Mouse (Mus musculus): ENCODE measurements at regions not wholly inside any gene's neighbourhood (a gene's known extent, or its start where the extent isn't known, plus 50 kb on each side); places are given as distances from the start of the nearest gene placed in this dataset.
A peak's percentile ranks its signal among the peaks of the same experiment; 100 is the strongest.
"Not testable (repeated sequence)": the region's sequence is repeated elsewhere in the genome, so short reads cannot be mapped to it uniquely, and the experiment has no call there.

DNA sequence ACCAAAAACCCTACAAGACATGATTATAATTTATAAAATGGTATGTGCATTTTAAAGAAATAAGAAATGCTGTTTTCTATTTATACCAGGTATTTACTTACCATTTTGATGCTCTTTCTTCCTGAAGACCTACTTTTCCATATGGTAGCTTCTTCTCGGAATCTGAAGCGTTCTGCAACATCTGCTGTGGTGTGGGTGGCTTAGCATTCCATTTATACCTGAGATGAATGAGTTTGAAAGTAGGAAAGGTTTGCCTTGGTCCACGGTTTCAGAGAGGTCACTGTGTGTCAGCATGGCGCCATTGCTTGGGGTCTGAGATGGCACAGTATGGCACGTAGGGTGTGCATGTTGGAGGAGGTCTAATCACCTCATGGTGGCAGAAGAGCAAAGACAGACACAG, 225.5 kb upstream of the Zfp703 start:
- DNase-seq (ENCODE audit: low spot score) = no peak

DNA sequence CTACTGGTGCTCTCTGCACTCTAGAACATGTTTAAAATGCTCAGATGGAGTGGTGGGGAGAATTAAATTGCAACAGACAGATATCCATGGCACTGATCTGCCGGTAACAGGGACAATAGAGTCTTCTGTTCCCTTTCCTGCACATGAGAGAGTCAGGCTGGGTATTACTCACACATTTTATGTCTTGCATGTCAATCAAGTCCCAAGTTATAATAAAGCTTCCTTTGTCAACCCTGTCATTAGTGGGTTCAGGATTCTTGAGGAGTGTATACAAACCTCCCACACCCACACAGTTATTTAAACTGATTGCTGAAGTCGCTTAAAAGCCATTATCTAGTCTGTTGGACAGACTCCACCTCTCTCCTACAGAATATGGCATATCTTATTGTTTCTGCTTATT, 220.7 kb upstream of the Zfp703 start:
- no peak for DNase-seq (ENCODE audit: low spot score)

DNA sequence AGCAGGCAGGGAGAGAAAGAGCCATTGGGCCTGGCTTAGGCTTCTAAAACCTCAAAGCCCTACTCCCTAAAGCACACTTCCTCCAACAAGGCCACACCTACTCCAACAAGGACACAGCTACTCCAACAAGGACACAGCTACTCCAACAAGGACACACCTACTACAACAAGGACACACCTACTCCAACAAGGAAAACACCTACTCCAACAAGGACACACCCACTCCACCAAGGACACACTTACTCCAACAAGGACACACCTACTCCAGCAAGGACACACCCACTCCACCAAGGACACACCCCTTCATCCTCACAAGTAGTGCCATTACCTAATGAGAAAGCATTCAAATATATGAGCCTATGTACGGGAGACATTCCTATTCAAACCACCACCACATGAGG, 216.4 kb upstream of the Zfp703 start:
- no peak for DNase-seq (ENCODE audit: low spot score)

DNA sequence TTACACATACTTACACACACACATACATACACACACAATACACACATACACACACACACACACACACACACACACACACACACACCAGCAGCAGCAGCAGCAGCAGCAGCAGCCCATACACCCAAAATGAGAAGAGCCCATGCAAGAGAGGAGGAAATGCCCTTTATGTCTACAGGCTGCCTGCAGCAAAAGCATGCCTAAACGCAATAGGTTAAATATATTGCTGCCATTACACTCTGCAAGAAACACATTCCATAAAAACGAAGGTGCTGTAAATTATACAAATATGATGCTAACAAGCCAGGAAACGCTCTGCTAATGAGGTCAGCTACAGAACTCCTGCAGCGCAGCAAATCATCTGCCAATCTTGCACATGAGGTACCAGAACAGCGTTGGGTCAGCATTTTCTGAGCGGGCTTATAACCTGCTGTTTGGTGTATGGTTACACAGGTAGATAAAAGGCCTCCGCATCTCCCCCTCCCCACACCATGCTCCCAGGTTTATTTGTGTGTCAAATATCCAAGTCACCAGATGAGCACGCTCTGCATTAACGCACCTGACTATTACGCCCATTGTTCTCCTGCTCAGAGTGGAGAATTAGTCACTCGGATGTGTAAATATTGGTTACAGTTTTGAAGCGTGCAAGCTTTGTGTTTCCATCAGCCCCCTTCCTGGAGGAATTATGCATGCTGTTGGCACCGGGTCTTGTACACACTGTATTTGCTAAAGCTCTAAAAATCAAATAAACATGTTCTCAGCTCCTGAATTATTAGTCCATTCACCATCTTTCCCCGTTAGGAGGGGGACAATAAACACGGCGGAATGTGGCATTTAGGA, 214.0 kb upstream of the Zfp703 start:
- DNase-seq (ENCODE audit: low spot score) = no peak

DNA sequence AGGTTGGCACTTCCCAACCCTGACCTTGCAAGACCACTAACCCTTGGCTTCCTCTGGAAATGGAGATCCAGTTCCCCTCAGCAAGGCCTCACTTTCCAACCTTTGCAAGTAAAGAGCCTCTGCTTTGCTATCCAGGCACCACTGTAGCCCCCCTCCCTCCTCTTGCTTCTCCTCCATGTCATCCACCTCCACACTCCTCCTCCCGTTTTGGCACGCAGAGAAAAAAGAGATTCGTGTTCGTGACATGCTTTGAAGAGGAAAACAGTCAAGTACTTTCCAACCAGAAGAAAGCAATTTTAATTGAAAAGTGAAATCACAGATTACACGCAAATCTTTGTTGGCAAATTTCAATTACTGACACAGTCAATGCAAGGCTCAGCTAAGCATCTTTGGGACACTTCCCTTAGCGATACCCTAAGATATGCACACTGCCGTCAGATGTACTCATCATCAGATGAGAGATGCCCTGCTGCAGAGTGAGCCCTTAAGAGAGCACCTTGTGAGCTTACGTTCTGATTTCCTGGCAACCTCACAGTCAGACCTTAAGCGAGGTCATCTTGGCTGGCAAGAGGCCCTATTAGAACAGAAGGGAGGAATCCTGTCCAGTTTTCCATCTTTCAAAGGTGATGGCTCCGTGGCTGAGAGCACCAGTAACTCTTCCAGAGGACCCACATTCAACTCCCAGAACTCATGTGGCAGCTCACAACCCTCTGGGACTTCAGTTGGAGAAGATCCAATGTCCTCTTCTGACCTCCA, 208.5 kb upstream of the Zfp703 start:
- DNase-seq (ENCODE audit: low spot score) = no peak

DNA sequence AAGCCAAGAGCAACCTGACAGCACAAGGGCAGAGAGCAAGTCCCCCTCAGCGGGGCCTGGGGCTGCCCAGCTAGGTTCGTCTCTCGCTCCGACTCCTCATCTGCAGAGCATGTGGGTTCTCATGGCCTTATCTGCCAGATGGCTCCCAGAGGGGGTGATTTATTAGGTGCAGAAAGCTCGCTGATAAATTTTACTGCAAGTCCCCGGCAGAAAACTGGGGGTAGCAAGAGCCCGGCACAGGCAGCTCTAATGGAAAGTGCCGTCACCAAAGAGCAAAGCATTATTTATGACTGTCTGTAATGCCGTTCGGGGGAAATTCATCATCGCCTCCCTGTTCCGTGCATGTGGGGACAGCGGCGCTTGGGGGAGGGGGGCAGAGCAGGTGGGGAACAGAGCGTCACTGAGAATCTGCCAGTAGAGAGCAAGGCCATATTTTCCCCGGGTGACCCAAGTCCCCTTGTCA, 206.7 kb upstream of the Zfp703 start:
- peak; percentile 25 for DNase-seq (ENCODE audit: low spot score)

DNA sequence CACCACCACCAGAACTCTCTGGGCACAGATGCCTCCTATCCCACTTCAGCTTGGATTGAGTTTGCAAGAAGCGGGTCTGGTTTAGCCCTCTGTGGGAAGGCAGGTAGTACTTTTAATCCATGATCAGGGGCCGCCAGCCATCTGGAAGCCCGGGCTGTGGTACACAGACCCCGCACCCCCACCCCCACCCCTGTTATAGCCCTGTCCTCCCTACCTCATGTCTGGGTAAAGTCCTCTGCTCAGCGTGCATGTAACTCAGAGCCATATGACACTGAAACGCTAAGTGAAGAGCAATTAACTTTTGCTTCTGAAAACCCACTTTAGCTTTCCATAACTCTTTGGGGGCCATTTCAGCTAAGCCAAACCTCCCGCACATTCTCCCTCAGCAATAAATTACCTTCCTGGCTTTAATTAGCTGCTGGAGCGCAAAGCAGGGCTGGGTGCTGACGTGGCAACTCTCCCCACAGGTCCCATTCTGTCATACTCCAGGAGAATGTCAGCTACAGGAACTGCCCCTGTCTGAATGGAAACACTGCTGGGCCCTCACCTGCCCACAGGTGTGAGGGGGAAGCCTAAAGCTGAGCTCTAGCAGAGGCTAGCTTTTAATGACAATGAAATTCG, 198.1 kb upstream of the Zfp703 start:
- DNase-seq (ENCODE audit: low spot score) = no peak

DNA sequence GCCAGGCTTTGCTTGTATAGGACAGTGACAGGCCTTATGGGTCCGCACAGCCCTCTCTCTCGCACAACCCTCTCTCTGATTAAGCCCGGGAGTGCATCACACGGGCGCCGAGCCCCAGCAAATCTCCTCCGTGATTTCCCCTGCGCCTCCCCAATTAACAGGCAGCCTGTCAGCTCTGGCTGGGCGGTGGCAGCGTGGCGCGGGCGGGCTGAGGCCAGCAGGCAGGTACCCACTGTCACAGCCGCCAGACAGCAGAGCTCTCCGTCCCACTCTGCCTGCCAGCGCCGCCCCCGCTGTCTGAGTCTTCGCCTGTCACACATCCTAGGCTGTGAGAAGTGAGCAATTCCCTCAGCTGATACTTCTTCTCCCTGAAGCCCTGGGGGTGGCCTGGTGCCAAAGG, 196.6 kb upstream of the Zfp703 start:
- DNase-seq (ENCODE audit: low spot score) = no peak

DNA sequence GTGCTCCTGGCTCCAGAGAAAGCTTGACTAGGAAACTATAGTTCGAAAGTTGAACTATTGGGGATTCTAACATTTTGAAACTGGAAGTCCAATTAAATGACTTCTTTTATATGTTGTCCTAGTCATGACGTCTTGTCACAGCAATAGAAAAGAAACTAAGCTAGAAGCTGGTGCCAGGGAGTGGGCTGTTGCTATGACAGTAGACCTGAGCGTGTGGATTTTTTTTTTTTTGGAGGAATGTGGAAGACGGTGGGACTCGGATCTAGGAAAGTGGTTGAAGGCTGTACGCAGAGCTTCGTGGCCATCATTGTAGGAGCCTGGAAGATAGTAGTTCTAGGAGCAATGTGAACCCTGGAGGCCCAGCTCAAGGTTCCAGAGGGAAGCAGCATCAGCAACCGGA, 194.2 kb upstream of the Zfp703 start:
- DNase-seq (ENCODE audit: low spot score) = not testable (repeated sequence)

DNA sequence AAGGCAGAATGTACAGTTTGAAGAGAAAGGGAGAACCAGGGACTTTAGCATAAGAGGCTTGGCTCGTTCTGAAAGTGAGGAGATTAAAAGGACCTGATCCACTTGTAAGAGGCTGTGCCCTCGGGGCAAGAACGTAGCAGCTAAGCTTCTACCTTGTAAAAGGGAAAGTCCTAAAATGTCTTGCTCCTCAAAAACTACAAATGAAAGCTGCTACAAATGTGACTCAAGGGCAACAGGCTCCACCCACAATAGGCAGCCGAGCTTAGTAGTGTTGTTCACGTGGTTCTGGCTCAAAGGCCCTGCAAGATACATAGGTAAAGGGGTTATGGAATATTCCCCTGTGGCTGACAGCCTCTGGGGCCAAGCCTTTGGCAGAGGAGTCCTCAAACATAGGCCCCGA, 192.7 kb upstream of the Zfp703 start:
- peak; percentile 20 for DNase-seq (ENCODE audit: low spot score)

DNA sequence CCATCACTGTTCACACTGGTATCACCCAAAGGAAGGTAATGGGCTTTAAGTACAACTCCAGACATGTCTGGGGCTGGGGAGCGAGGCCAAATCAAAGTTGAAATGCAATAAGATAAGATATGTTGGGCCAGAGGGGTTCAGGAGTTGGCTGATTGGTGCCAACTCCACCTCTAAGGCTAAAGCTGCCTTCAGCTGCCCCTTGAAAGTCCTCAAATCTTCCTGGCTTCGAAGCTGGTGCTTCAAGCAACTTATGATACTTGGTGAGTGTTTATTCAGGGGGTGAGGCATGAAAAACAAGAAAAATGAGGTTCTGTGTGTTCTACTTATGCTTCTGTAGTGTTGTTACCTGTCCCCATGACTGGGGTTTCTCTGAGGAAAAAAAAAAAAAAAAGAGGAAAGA, 185.3 kb upstream of the Zfp703 start:
- no peak for DNase-seq (ENCODE audit: low spot score)

DNA sequence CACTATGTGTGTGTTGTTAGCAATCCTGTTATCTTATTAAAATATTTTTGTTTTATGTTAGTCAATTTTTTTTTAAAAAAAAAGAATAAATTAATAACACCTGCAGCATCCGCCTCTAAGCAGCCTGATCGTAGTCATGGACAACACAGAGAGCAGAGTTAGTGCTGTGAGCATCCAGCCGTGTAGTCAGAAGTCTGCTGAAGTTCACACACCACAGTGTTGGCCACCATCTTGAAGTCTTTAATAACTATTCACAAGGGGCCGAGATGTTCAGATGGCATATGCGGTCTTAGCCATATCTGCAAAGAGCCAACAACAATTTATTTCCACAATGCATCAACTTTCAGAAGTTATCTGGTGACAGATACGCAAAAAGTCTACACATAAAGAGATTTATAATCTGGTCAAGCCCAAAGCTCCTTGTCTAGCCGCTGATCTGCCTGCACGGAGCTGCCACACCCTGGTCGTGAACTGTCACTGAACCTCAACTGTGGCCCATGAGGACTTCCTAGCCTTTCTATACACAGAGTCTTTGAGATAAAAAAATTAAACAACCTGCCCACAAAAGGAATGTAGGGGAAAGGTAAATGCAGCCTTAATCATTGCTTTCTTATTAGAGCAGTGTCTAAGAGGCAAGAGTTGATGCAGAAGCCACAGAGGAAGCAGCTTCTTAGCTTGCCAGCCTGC, 183.4 kb upstream of the Zfp703 start:
- no peak for DNase-seq (ENCODE audit: low spot score)

DNA sequence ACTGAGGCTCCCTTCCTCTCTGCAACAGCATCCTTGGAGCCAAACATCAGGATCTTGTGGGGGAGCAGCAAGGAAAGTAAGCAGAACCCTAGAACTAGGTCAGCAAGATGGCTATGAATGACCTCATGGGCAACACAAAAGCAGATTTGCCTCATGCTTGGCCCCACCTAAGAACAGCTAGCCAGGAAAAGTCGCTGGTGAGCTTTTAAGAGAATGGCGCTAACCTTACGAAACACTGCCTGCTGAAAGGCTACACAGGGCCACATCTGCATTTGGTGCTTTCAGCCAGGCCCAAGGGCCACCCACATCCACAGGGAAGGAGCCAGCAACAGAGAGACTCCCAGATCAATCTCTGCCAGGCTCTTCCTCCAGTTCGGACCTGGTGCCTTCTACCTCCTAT, 182.7 kb upstream of the Zfp703 start:
- DNase-seq (ENCODE audit: low spot score) = peak; percentile 53

DNA sequence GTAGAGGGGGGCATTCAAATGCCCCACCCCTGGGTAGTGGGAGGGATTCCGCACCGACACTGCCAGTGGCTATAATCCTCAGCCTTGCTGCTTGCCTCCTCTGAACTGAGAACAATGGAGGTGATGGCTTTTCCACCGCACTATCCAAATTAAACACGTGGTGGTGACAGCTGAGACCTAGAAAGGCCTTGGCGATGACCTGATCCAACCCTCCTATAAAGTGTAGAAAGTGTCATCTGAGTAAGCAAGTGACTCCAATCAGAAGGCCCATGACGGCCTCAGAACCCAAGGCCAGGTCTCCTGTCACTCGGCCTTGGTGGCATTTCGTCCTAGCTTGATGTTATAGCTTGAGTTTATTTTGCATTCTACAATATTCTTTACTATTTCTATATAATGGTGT, 181.5 kb upstream of the Zfp703 start:
- no peak for DNase-seq (ENCODE audit: low spot score)

DNA sequence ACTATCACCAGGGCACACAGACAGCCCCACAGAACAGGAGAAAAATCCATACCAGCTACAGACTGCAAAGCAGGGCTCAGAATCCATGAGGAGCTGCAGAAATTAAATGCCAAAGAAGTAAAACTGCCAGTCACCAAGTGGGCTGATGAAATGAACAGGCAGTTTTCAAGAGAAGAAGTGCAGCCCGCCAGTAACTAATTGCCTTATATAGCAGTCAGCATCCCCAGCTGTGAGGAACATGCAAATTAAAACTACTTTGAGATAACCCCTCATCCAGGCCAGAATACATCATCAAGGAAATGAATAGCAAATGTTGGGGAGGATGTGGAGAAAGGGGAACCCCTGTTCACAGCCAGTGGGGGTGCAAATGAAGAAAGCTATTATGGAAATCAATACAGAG, 177.3 kb upstream of the Zfp703 start:
- DNase-seq (ENCODE audit: low spot score) = no peak

DNA sequence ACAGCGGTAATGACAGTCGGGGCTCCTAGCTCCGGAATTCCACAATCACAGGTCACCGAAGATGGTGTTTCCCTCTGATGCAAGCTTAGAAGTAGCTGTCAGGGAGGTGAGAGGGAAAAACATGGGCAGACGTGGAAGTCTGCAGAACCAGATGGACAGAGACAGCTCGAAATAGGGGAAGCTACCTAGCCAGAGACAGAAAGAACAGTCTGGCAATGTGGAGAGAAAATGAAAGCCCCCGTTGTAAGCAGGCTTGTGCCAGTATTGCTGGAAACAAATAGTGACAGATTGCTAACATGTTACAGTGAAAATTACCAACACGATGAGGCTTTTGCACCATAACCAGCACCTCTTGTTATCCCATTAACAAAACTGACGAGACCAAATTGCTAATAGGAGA, 173.0 kb upstream of the Zfp703 start:
- no peak for DNase-seq (ENCODE audit: low spot score)

DNA sequence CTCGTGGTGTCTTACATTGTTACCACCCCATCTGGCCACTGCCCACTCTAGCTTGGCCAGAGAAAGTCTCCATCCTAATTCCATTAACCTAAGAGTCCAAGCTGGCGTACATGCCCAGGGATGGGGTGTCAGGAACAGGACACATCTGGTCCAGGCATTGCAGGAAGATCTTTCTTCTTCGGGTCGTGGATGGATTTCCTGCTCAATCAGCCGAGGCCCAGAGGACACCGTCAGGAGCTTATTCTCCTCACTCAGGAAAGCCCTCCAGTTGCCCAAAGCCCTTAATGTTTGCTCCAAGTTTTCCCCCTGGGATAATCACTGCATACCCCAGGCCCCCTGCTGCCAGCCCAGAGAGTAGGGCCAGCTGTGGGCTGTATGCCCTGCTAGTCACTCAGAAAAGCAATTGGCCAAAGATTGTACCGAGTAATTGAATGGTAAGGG, 172.2 kb upstream of the Zfp703 start:
- no peak for DNase-seq (ENCODE audit: low spot score)

DNA sequence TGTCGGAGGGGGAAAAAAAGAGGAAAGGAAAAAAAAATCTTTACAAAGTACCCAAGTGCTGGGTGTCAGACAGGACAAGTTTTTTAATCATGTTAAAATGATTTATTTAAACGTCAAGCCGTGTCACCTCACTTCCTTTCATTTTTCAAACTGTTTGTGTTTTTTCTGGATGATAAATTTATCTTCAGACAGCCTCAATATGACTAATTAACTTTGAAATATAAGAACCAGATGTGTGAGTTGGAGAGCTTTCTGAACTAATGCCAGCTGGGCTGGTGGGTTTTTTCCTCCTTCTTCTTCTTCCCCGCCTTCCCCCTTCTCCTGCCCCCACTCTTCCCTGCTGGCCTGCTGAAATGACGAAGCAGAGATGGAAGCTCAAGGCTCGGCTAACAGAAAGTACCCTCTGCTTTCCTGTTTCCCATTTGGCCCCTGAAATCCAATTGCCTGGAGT, 171.7 kb upstream of the Zfp703 start:
- no peak for DNase-seq (ENCODE audit: low spot score)

DNA sequence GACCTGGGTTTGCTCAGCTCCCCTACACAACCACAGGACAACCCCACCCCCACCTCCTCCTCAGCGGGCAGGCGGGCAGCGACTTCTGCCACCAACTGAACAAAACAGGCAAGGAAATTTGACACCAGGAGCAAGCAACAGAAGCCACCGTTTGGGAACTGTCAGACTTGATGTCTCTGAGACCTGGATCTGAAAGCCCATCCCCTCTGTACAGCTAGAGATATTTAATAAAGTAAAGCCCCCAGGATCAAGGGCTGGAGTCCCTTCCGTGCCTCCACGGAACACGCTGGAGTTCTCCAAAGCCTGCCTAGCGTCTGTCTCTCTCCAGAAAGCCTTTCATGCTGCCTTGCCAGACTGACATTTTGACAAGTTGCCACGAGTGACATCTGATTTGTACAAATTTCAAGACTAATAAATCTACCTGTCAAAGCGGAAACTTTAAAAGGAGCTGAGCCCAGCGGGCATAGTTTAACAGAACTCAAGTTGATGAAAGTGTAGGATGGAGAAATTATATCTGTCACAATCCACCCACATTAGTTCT, 168.9 kb upstream of the Zfp703 start:
- peak; percentile 90 for DNase-seq (ENCODE audit: low spot score)

DNA sequence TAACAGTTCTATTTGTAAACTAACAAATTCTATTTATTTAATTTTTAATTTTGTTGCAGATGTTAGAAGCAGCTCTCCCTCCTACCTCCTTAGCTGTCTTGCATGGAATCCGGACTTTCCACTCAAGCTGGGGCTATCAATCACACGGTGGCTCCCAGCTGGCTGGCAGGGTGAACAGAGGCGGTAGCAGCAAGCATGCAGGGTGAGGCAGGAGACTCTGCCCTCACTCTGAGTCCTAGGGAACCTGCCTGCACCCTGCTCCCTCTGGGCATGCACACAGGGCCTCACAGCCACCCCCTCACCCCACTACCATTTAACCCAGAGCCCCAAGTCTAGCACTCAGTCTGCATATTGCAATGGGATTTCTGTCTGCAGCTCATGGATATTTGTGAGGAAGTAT, 168.4 kb upstream of the Zfp703 start:
- DNase-seq (ENCODE audit: low spot score) = peak; percentile 81

DNA sequence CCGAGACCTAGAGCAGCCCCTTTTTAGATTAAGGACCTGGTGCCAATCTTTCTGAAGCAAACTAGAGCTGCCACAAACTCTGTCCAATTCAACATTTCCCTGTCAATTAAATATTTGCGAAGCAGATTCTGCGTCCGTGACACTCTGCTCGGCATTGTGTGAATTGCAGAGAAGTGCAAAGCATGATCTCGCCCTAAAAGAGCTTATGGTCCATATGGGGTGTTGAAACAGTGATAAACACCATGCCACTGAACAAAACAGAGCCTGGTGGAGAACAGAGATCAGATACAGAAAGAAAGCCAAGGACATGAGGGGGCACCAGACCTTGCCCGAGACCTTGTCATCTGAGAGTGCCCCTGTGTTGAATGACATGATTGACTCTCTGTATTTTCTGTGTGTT, 167.2 kb upstream of the Zfp703 start:
- no peak for DNase-seq (ENCODE audit: low spot score)

Data from adipocyte (in vitro differentiated cells).